Mouse (Mus musculus): ENCODE measurements around the gene Vmn1r4. TPM values are rescaled to one million over a fixed set of nuclear protein-coding genes. Genes with fewer than 3 reads are reported as not detected.

Vmn1r4 gene
- polyA plus RNA-seq, 1 experiment from 2014 or later = 0.12 TPM

DNA sequence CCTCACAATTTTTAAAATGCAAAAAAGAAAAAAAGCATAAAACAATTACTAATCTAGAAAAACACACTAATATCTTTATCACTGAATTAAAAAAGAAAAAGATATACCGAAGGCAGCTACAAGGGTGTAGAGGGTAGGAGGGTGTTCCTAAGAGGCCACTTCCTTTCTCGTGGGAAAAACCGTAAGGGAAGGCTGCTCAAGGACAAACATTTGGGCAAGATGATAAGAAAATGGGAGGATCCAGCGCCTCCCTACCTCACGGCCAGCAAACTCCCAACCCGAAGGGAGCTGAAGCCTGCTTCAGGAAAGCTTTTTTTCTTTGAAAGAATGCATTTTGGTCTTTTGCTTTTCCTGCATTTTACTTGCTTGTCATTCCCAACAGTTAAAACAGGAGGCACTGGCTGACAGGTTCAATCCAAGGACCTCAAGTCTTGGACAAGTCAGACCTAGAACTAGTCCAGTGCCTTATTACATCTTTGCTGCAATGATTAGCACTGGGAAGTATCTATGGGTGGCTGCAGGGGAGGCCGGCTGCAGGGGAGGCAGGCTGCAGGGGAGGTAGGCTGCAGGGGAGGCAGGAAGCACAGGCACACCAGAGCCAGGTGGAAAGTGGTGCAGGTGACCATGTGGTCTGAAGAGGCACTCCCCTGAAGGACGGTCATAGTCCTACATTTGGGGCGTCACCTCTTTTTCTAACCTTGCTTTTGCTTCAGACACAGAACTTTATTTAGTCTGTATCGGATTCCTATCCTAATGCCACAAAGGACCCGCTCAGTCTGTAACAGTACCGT, 6.0 kb upstream of the Vmn1r4 start:
- Histone ChIP-seq H3K27ac (ENCODE audit: low read depth) (peak overlapping the region; percentile 27; the same call in 1 of the 2 replicates), H3K4me1 (ENCODE audit: insufficient read depth) (peaks cover 6% of the 10 kb centered on the region; the same call in 1 of the 2 replicates), H3K27me3 (ENCODE audit: insufficient read depth, low read length) (no peaks in the 10 kb centered on the region), H3K9ac (no peak overlapping the region), H3K4me3 (ENCODE audit: low read depth, low read length) (no peak overlapping the region), H3K36me3 (ENCODE audit: insufficient read depth) (no peaks in the 10 kb centered on the region), H3K4me2 (peak overlapping the region; percentile 33; the same call in 1 of the 2 replicates), H3K9me3 (ENCODE audit: low read depth, low read length) (no peaks in the 10 kb centered on the region)
- no peak for DNase-seq
- WGBS = 29% methylated on average over 12 of the region's 12 CpGs
- TF ChIP-seq CTCF (IDR thresholded peaks at IDR 0.05; ENCODE audit: low read depth) = no peak
- ATAC-seq (ENCODE audit: insufficient read depth) = no peak

GRCm38 (mm10) chr6:56919330-56920044, 4.3 kb upstream of the Vmn1r4 start:
- peaks cover 2% of the 10 kb centered on the region; the same call in 1 of the 2 replicates for H3K4me1 ChIP-seq (ENCODE audit: insufficient read depth)
- no peak overlapping the region for H3K9ac ChIP-seq
- H3K9me3 ChIP-seq (ENCODE audit: low read depth, low read length) = no peaks in the 10 kb centered on the region
- WGBS = 74% methylated on average over 7 of the region's 7 CpGs
- no peak for TF ChIP-seq CTCF (IDR thresholded peaks at IDR 0.05; ENCODE audit: low read depth)
- H3K4me2 ChIP-seq = no peak overlapping the region; the same call in 1 of the 2 replicates
- ATAC-seq (ENCODE audit: insufficient read depth) (no peak), DNase-seq (no peak)
- no peak overlapping the region for H3K4me3 ChIP-seq (ENCODE audit: low read depth, low read length)
- H3K36me3 ChIP-seq (ENCODE audit: insufficient read depth) = no peaks in the 10 kb centered on the region
- H3K27me3 ChIP-seq (ENCODE audit: insufficient read depth, low read length) = no peaks in the 10 kb centered on the region
- H3K27ac ChIP-seq (ENCODE audit: low read depth) = no peak overlapping the region

DNA sequence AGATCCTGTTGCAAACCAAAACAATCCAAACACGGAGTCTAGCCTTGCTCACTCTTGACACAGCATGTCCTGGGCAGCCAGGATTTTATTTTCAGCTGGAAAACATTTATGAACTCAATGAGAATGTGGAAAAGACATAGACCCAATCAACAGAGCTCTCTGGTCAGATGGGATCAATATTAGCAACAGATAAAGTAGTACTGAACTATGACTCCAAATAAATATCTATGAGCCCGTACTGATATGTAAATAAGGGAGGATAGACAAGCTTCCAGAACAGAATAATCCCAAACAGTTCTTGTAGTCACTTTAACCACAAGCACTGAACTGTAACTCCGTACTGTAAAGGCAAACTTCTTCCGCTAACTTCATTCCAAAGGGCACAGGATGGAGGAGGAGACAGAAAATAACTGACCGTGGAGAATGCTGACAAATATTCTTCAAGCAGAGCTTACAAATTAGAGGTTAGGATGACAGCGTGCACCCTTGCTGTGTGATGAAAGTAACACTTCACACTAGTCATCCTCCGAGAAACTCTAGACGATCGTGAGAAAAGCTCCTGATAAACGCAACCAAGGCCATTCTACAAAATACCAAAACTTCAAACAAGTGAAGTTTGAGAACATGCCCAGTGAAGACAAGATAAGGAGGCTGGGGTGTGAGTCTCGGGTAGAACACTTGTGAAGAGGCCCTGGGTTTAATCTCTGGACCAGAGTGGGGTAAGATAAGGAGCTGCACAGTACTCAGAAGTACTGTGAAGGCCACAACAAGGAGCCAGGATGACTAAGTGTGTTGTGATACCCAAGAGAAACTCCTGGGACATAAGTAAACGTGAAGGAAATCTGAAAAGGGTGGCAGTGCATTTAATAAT, 3.4 kb upstream of the Vmn1r4 start:
- ATAC-seq (ENCODE audit: insufficient read depth) (no peak), DNase-seq (no peak)
- Histone ChIP-seq H3K4me2 (peak overlapping the region; percentile 36), H3K27me3 (ENCODE audit: insufficient read depth, low read length) (no peaks in the 10 kb centered on the region), H3K4me3 (ENCODE audit: low read depth, low read length) (no peak overlapping the region), H3K27ac (ENCODE audit: low read depth) (0 out of 2 replicates have a peak overlapping the region, but pooled peaks have one; percentile 54), H3K9ac (no peak overlapping the region), H3K9me3 (ENCODE audit: low read depth, low read length) (no peaks in the 10 kb centered on the region), H3K36me3 (ENCODE audit: insufficient read depth) (no peaks in the 10 kb centered on the region), H3K4me1 (ENCODE audit: insufficient read depth) (peaks cover 2% of the 10 kb centered on the region; the same call in 1 of the 2 replicates)
- WGBS = 45% methylated on average over 12 of the region's 12 CpGs
- TF ChIP-seq CTCF (IDR thresholded peaks at IDR 0.05; ENCODE audit: low read depth) = no peak

GRCm38 (mm10) chr6:56923331-56923725, 487 bp upstream of the Vmn1r4 start:
- H3K27ac ChIP-seq (ENCODE audit: low read depth) = peak overlapping the region; percentile 84
- peak overlapping the region; percentile 75 for H3K9ac ChIP-seq
- no peaks in the 10 kb centered on the region for H3K27me3 ChIP-seq (ENCODE audit: insufficient read depth, low read length)
- peak overlapping the region; percentile 75 for H3K4me2 ChIP-seq
- peak overlapping the region; percentile 75 for H3K4me3 ChIP-seq (ENCODE audit: low read depth, low read length)
- under 1% methylated on average over 25 of the region's 25 CpGs for WGBS
- TF ChIP-seq CTCF (IDR thresholded peaks at IDR 0.05; ENCODE audit: low read depth) = no peak
- DNase-seq (peak; percentile 68), ATAC-seq (ENCODE audit: insufficient read depth) (no peak)
- no peaks in the 10 kb centered on the region for H3K36me3 ChIP-seq (ENCODE audit: insufficient read depth)
- no peaks in the 10 kb centered on the region for H3K9me3 ChIP-seq (ENCODE audit: low read depth, low read length)
- no peaks in the 10 kb centered on the region; the same call in 1 of the 2 replicates for H3K4me1 ChIP-seq (ENCODE audit: insufficient read depth)

- WGBS = 59% methylated on average over 4 of the region's 4 CpGs
- no peaks in the 10 kb centered on the region for H3K27me3 ChIP-seq (ENCODE audit: insufficient read depth, low read length)
- DNase-seq (no peak), ATAC-seq (ENCODE audit: insufficient read depth) (no peak)
- TF ChIP-seq CTCF (IDR thresholded peaks at IDR 0.05; ENCODE audit: low read depth) = no peak
- H3K4me1 ChIP-seq (ENCODE audit: insufficient read depth) = no peaks in the 10 kb centered on the region
- H3K4me2 ChIP-seq = no peak overlapping the region
- H3K36me3 ChIP-seq (ENCODE audit: insufficient read depth) = no peaks in the 10 kb centered on the region
- H3K9me3 ChIP-seq (ENCODE audit: low read depth, low read length) = no peaks in the 10 kb centered on the region
- H3K4me3 ChIP-seq (ENCODE audit: low read depth, low read length) = no peak overlapping the region
- no peak overlapping the region for H3K27ac ChIP-seq (ENCODE audit: low read depth)
- H3K9ac ChIP-seq = no peak overlapping the region
These were observed 8.0 kb downstream of the Vmn1r4 start for GRCm38 (mm10) chr6:56931648-56932415.

DNA sequence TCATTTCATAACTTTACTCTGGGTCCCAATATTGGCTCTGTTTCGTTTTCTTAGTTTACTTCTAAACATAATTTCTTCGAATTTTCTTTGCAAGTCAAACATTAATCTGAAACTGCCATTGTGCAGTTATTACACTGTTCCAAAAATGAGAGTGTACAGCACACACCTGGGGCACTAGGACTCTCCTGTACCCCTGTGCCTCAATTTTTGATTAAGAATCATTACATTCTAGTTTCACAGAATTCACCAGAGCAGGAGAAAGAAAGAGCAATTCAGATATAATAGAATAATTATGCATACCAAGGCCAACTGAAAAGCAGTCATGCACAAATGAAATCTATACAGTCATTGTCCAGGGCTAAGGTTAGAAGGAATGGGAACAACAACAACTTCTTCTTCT, 8.6 kb downstream of the Vmn1r4 start:
- H3K9me3 ChIP-seq (ENCODE audit: low read depth, low read length) = no peaks in the 10 kb centered on the region
- ATAC-seq (ENCODE audit: insufficient read depth) (no peak), DNase-seq (no peak)
- H3K36me3 ChIP-seq (ENCODE audit: insufficient read depth) = no peaks in the 10 kb centered on the region
- no peak overlapping the region for H3K4me3 ChIP-seq (ENCODE audit: low read depth, low read length)
- H3K4me1 ChIP-seq (ENCODE audit: insufficient read depth) = no peaks in the 10 kb centered on the region
- TF ChIP-seq CTCF (IDR thresholded peaks at IDR 0.05; ENCODE audit: low read depth) = no peak
- no peak overlapping the region for H3K27ac ChIP-seq (ENCODE audit: low read depth)
- no peak overlapping the region for H3K4me2 ChIP-seq
- no peaks in the 10 kb centered on the region for H3K27me3 ChIP-seq (ENCODE audit: insufficient read depth, low read length)
- no peak overlapping the region for H3K9ac ChIP-seq
- 48% methylated on average over 2 of the region's 2 CpGs for WGBS

Data from lung, embryonic 14.5 days (tissue).